Mouse (Mus musculus) activated CD4-positive, CD25-positive, alpha-beta regulatory T cell (primary cell): ENCODE data around the gene Ppp6r3. TPM values are rescaled to one million over a fixed set of nuclear protein-coding genes. Genes with fewer than 3 reads are reported as not detected.

Experiments
- polyA plus RNA-seq, 2 experiments: library from polyadenylated mRNA; unstranded; fragments of 100-300 nt; shearing (Covaris generic); gene quantifications; one replicate each; pipeline ENCODE4 v1.2.1; 2017

Ppp6r3 gene
- 10 to 100 TPM; 64.7 to 66.8 TPM for polyA plus RNA-seq

GRCm38 (mm10) chr19:3575632-3576384 lies at the start of gene Ppp6r3:
Gene Ppp6r3 (minus strand): TSS chr19:3575749.

GRCm38 (mm10) chr19:3414268-3414733 lies 161.2 kb downstream of the Ppp6r3 start, which contains the start of gene Gal:
Gene Gal (minus strand): TSS chr19:3414544.

Other genes with a start within 250 kb of the Ppp6r3 start
- gene Tesmin, start 186.9 kb downstream of the Ppp6r3 start, polyA plus RNA-seq = under 1 TPM in 1 of 2 experiments, not detected in 1; 0.45 TPM
- gene Gal, start 161.2 kb downstream of the Ppp6r3 start, polyA plus RNA-seq = not detected
- under 1 TPM; 0.26 to 0.59 TPM for gene Lrp5, start 110.8 kb upstream of the Ppp6r3 start, polyA plus RNA-seq
- gene 1810055G02Rik, start 132.5 kb upstream of the Ppp6r3 start, polyA plus RNA-seq = 1 to 10 TPM; 3.4 to 5.3 TPM
- 10 to 100 TPM; 62.5 to 74.5 TPM for gene Kmt5b, start 191.7 kb upstream of the Ppp6r3 start, polyA plus RNA-seq